Mouse (Mus musculus): ENCODE data around the gene Gm49337.

Gene Gm49337

DNA sequence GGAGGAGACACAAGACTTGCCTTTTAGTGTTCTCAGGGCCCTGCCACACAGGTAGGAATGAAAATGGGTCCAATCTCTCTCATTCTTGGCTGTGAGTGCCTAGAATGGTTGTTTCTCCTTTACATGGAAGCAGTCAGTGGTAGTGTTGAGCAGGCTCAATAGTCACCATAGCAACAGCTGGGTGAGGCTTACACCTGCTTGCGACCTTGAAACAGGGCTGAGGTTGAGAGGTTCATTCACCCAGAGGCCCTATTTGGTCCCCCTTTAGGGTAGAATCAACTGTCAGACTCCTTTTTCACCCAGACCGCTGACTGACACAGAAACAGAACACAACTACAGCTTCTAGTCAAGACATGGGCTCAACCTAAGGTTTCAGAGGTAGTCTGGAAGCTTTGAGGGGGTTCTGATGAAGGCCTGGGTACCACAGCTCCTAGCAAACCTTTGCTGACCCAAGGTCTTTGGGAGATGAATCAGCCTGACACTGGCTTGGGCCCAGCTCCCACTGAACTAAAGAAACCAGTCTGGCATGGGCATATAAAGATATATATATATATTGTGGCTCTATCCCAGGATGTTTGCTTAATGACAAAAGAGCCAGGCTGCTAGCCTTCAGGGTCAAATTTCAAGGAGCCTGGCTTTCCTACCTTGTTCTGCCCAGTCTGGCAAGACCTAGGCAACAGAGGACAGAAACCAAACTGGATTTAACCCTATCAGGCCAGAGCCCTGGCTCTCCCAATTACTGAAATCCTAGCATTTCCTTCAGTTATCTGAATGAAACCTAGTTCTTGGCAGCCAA lies 8.2 kb upstream of the Gm49337 start:
- DNase-seq = no peak

DNA sequence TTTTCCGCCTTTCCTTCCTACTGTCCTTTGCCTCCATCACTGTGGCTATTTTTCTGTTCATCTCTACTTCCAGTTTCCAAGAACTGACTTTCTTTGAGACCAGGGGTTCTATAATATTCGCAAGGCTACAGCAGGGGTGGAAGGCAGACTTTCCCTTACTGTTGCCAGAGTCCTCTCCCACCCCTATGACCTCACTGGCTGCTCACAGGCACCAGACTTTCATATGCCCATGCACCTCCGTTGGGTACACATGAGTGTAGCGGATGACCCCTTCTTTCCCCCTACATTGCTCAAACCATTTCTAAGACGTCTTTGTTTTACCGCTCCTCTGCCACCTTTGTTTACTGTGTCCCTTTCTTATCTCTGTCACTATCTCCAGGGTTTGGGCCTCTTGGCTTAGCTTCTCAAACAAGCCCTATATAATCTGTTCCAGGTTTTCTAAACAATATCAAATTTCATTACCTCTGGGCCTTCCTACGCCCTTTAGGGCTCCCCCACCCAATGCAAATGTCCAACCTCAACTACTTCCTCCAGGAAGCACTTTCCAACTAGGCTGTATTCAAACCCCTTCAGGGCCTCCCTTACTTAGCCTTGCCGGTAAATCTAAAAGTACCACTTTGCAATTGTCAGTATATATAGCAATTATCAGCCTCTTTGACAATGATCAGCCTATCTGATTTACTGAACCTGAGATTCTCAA lies 7.3 kb upstream of the Gm49337 start:
- no peak for DNase-seq

DNA sequence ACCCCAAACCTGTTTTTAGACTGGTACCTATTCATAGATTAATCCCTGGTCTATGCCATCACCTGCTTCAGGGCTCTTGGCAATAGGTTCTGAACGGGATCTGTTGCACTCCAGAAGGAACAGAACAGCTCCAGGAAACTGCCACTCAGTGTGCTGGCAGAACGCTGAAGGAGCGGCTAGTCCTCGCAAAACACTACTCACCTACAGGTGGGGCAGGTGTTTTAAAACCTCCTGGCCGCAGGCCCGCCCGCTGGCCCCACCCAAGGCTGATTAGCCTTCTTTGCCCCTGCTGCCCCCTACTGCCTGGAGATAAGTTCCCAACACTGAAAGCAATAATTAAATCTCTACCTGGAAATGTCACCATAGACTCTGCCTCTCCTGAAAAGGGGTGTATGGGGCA lies 5.8 kb upstream of the Gm49337 start, which contains the start of gene Tspan1:
Gene Tspan1 (minus strand): TSS at position 198 of the 400 bp plus-strand sequence.
- peak; percentile 38 for DNase-seq

DNA sequence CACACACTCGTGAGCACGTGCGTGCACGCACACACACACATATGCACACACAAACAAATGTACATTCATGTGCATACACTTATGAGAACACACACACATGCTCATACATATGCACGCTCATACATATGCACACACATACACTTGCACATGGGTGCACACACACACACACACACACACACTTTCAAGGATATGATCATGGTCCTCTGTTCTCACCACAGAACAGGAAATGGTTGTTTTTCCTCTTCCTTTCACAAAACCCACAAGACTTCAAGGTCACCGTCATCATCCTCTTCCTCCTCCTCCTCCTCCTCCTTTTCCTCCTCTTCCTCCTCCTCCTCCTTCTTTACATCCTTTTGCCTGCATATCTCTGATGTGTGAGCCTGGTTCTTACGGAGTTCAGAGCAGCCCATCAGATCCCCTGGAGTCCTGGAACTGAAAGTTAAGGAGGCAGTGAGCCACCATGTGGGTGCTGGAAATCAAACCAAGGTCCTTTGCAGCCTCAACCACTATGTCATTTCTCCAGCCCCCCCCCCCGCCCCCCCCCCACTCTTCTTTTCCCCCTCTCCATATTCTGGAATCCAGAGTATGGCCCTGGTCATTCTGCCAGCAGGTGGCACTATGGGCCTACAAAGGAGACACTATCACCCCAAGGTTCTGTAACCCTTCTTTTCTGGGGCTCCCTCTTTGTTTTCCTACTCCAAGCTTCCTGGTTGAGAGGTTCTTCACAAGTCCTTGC lies 4.4 kb upstream of the Gm49337 start:
- peak; percentile 65 for DNase-seq

GRCm38 (mm10) chr4:116169353-116169672 lies 3.9 kb upstream of the Gm49337 start:
- DNase-seq = no peak

DNA sequence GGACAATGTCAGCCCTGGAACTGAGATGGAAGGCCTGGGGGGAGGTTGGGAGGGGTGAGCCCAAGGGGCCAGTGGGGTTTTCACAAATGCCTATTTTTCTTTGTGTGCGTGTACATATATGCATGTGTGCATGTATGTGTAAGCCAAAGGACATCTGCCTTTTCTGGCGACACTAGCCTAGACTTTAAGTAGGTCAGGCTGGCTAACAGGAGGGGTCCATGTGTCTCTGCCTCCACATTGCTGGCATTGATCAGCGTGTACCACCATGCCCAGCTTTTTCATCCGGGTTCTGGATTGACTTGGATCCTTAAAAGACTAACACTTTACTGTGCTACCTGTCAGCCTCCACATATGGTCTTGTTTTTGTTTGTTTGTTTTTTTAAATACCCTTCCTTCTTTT lies 568 bp downstream of the Gm49337 start:
- no peak for DNase-seq

DNA sequence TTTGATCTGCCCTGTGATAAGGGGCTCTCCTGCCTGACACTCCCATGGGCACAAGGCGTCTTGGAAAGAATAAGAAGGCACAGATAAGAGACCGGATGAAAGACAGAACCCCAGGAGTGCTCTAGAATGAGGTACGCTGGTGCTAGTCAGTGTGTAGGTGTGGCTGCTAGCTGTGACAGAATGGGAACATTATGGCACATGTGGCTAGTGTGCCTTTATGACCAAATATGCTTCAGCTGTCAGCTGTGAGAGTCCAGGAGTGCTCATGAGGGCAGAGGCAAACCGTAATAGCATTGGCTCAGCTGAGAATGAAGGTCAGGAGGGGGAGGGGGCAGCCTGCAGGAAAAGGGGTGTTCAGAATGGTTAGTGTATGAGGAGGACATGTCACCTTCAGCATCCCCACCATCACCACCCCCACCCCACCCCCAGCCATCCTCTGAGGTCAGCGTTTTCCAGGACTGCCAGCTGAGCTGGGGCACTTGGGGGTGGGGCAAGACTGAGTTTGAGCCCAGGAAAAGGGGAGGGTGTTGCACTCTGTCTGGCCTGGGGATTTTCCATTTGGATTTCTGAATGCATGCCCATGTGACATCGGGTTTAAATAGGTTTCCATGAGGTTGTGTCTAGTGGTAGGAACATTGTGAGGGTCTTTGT lies 1.4 kb downstream of the Gm49337 start:
- DNase-seq = no peak

DNA sequence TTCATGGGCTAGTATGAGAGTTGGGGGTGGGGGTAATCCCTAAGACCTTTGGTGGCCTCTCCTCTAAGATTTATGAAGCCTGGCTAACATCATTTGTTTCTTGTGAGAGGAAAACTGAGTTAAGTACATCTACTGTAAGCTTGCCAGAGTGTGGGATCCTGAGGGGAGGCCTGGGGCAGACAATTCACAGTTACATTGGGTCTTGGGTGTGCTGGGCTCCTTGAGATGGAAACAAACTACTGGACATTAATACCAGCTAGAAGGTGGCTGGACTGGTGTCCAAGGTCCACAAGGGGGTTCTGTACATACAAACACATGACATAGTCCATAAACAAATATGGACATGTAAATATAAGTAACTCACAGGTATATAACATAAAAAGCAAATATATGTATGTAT lies 2.0 kb downstream of the Gm49337 start:
- no peak for DNase-seq

- DNase-seq = no peak
These were observed 2.7 kb downstream of the Gm49337 start for GRCm38 (mm10) chr4:116175711-116176542.

- peak; percentile 39 for DNase-seq
These were observed 3.4 kb downstream of the Gm49337 start for GRCm38 (mm10) chr4:116176543-116176988.

- DNase-seq = peak; percentile 30
These were observed 4.0 kb downstream of the Gm49337 start for GRCm38 (mm10) chr4:116177140-116177539.

- no peak for DNase-seq
These were observed 8.9 kb downstream of the Gm49337 start for GRCm38 (mm10) chr4:116182079-116182478.

DNA sequence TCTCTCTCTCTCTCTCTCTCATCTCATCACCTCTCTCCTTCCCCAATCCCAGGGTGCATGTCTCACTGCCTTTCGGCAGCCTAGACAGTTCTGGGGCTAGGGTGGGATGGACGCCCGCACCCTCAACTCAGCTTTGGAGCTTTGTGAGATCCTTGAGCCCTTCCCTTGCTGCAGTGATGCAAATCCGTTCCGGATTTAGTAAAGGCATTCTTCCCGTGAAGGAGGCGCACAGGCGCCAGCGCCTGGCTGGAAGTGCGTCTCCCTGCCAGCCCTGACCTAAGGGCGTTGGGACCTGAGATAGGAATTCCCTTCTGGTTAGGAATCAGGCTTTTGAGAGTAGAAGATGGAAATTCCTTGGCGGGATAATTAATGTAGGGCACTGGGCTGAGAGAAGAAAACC lies 9.6 kb downstream of the Gm49337 start:
- no peak for DNase-seq

DNA sequence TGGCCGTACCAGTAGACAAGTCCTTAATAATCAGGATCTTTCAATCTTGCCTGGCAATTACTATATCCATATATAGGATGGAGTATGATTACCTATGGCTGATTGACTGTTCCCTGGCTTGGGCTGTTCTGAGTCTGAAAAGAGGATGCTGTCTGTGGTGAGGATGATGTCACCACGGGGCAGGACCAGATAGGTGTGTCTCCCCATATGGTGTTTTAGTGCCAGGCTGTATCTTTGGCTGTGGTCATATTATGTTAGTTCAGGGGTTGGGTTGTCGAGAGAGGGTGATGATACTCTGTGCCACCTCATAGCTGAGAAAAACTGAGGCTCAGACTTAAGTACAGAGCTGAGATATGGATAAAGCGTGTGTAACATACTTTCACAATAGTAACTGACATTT lies 11.9 kb downstream of the Gm49337 start:
- no peak for DNase-seq

GRCm38 (mm10) chr4:116192286-116192835 lies 19.2 kb downstream of the Gm49337 start:
- DNase-seq = no peak

DNA sequence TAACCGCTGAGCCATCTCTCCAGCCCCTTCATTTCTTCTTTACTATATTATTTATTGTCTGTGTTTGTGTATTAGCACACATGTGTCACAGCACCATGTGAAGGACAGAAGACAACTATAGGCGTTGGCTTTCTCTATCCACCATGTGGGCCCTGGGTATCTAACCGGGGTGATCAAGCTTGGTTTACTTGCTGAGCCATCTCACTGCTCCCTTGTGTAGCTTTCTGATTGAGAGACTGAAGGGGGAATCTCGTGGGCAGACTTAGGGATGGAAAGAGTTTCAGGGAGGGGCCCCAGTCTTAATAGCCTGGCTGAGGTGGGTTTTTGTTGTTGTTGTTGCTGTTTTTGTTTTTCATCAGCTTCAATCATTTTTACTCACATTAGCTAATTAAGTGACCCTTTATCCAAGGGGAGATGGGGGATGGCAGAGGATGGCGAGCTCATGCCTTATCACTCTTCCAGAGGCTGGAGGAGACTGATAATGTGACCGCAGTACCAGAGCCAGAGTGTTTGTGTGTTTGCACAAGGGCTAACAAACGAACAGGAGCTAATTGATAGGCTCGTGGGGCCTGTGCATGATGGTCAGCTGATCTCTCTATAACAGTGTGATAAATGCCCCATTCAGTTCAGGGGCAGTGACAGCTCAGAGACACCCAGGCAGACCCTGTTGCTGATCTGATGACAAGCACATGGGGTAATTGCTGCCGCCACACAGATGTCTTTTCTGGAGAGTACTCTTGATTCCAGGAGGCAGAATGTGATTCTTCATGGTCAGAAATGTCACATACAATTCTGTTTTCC lies 20.6 kb downstream of the Gm49337 start:
- DNase-seq = peak; percentile 77

- DNase-seq = no peak
These were observed 25.2 kb downstream of the Gm49337 start for GRCm38 (mm10) chr4:116198422-116198821.

DNA sequence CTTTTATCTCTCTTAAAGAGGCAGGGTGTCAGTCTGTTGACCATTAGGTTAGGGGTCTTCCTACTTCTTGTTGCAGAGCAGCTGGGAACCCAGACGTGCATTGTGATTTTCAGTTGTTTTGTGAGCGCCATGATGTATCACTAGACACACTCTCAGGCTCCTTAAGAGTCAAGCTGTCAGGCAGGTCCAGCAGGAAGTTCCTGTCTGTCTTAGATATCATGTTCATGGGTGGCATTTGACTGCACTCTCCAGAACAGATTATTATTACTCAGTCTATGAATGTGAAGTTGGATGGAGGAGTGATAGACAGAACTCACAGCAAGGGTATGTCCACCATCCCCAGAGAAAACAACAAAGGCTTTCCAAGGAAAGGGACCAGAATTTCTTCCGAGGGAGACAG lies 31.2 kb downstream of the Gm49337 start:
- DNase-seq = no peak

- DNase-seq = no peak
These were observed 33.3 kb downstream of the Gm49337 start for GRCm38 (mm10) chr4:116206531-116206930.

GRCm38 (mm10) chr4:116208891-116209290 lies 35.7 kb downstream of the Gm49337 start:
- DNase-seq = no peak
